Mouse (Mus musculus) ES-Bruce4 (cell line): ENCODE data around the gene E130311K13Rik.

Experiments used
- CTCF ChIP-seq: IDR thresholded peaks from one replicate; pipeline ENCODE4 v1.8.1; 2011; ENCODE audit warnings: low read depth, low read length
- EP300 ChIP-seq: IDR thresholded peaks from 2 replicates; pipeline ENCODE4 v1.6.1; 2011; ENCODE audit warnings: low read depth, low read length; ENCODE audit not compliant: insufficient read depth

GRCm38 (mm10) chr3:63964100-63964921, 35.0 kb upstream of the E130311K13Rik start, which contains the start of gene Slc33a1:
- TF ChIP-seq CTCF (no peak), EP300 (peak; percentile 56; the same call in 1 of the 2 replicates)
